Mouse (Mus musculus): ENCODE measurements around the gene Akap13. TPM values are rescaled to one million over a fixed set of nuclear protein-coding genes. Genes with fewer than 3 reads are reported as not detected.

The Akap13 gene
- polyA plus RNA-seq, 1 experiment from 2014 or later = 12.0 TPM

DNA sequence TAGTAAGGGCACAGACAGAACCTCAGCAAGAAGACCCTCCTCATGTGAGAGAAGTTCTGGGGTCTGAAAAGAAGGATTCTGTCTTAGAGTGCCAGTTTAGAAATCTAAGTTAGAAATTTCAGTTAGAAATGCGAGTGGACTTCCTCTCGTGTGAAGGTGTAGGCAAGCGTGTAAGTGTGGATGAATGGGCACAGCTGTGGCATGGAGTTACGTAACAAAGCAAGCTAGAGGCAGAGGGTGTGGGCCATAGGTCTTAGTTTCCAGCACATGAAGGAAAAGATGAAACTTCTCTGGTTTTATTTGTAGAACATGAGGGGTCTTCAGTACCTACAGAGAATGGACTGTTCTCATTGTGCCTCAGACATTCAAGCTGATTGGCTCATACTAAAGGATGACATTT, 112.9 kb downstream of the Akap13 start:
- no peaks in the 10 kb centered on the region for H3K4me1 ChIP-seq (replicated peaks; ENCODE audit: control insufficient read depth, insufficient read depth, low read length)
- 82% methylated on average over 4 of the region's 4 CpGs for WGBS
- H3K27me3 ChIP-seq (replicated peaks; ENCODE audit: control insufficient read depth, insufficient read depth, low read length) = no peaks in the 10 kb centered on the region
- H3K4me2 ChIP-seq (ENCODE audit: low read length) = no peak overlapping the region
- no peaks in the 10 kb centered on the region for H3K36me3 ChIP-seq (ENCODE audit: control insufficient read depth, insufficient read depth)
- no peak overlapping the region for H3K4me3 ChIP-seq (replicated peaks; ENCODE audit: low read length)
- H3K27ac ChIP-seq (ENCODE audit: low read length) = no peak overlapping the region
- H3K9ac ChIP-seq (replicated peaks; ENCODE audit: low read depth, low read length) = no peak overlapping the region
- no peak for ATAC-seq
- no peaks in the 10 kb centered on the region for H3K9me3 ChIP-seq (ENCODE audit: control insufficient read depth, low read length)

DNA sequence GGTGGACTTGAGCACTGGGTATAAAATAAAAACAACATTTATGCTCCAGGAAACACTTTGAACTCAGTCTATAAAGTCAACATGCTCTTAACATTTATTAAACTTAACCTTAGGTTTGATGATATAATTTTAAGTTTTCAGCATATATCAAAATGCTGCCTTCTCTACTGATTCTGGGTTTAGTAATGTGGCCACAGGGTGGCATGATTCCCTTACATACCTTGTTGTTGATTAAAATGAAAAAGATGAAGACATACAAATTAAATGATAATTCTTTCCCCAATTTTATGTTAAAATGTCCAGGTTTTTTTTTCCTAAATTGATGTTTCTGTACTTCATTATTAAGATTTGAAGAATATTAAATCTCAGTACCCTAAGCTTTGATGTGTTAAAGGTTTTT, 113.5 kb downstream of the Akap13 start:
- Histone ChIP-seq H3K9me3 (ENCODE audit: control insufficient read depth, low read length) (no peaks in the 10 kb centered on the region), H3K27me3 (replicated peaks; ENCODE audit: control insufficient read depth, insufficient read depth, low read length) (no peaks in the 10 kb centered on the region), H3K4me2 (ENCODE audit: low read length) (no peak overlapping the region), H3K27ac (ENCODE audit: low read length) (no peak overlapping the region), H3K4me3 (replicated peaks; ENCODE audit: low read length) (no peak overlapping the region), H3K9ac (replicated peaks; ENCODE audit: low read depth, low read length) (no peak overlapping the region), H3K36me3 (ENCODE audit: control insufficient read depth, insufficient read depth) (no peaks in the 10 kb centered on the region), H3K4me1 (replicated peaks; ENCODE audit: control insufficient read depth, insufficient read depth, low read length) (no peaks in the 10 kb centered on the region)
- ATAC-seq = no peak

DNA sequence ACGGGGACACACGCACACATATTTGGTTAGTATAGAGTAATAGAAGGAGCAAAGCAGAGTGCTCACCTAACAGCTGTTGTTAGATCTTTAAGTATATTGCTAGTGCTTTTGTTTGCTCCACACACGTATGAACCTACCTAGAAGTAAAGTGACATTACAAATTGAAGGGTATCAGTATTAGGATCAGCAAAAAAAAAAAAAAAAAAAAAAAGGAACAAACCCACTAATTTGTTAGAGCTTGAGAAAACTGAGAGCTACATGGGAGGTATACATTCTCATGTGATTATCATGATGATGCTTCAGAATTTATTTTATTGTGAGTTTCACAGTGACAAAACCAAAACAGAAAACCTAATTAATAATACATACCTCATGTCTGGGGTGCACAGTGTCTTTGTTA, 114.9 kb downstream of the Akap13 start:
- Histone ChIP-seq H3K4me3 (replicated peaks; ENCODE audit: low read length) (no peak overlapping the region), H3K4me1 (replicated peaks; ENCODE audit: control insufficient read depth, insufficient read depth, low read length) (no peaks in the 10 kb centered on the region), H3K9me3 (ENCODE audit: control insufficient read depth, low read length) (no peaks in the 10 kb centered on the region), H3K27ac (ENCODE audit: low read length) (no peak overlapping the region), H3K27me3 (replicated peaks; ENCODE audit: control insufficient read depth, insufficient read depth, low read length) (no peaks in the 10 kb centered on the region), H3K4me2 (ENCODE audit: low read length) (no peak overlapping the region), H3K9ac (replicated peaks; ENCODE audit: low read depth, low read length) (no peak overlapping the region), H3K36me3 (ENCODE audit: control insufficient read depth, insufficient read depth) (no peaks in the 10 kb centered on the region)
- 90% methylated on average over 3 of the region's 3 CpGs for WGBS
- no peak for ATAC-seq

DNA sequence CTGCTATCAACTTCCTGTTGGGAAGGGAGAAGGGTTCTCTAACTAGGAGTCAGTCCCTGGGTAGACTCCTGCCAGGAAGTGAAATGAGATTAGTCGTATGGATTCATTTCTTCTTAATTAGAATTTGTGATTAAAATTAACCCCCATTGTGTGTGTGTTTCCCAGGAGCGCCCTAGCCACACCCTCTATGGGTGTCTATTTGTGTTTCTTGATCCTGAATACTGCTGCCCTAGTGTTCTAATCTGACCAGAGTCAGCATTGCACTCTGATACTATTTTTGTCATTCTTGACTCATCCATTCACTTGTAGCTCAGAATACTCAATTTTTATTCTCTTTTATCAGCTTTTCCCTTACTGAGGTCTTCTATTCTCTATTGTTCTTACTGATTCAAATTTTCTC, 115.7 kb downstream of the Akap13 start:
- no peak overlapping the region for H3K9ac ChIP-seq (replicated peaks; ENCODE audit: low read depth, low read length)
- H3K27ac ChIP-seq (ENCODE audit: low read length) = no peak overlapping the region
- H3K27me3 ChIP-seq (replicated peaks; ENCODE audit: control insufficient read depth, insufficient read depth, low read length) = no peaks in the 10 kb centered on the region
- H3K4me2 ChIP-seq (ENCODE audit: low read length) = no peak overlapping the region
- H3K9me3 ChIP-seq (ENCODE audit: control insufficient read depth, low read length) = no peaks in the 10 kb centered on the region
- no peaks in the 10 kb centered on the region for H3K4me1 ChIP-seq (replicated peaks; ENCODE audit: control insufficient read depth, insufficient read depth, low read length)
- no peaks in the 10 kb centered on the region for H3K36me3 ChIP-seq (ENCODE audit: control insufficient read depth, insufficient read depth)
- ATAC-seq = no peak
- H3K4me3 ChIP-seq (replicated peaks; ENCODE audit: low read length) = no peak overlapping the region
- WGBS = 58% methylated on average over 2 of the region's 2 CpGs

DNA sequence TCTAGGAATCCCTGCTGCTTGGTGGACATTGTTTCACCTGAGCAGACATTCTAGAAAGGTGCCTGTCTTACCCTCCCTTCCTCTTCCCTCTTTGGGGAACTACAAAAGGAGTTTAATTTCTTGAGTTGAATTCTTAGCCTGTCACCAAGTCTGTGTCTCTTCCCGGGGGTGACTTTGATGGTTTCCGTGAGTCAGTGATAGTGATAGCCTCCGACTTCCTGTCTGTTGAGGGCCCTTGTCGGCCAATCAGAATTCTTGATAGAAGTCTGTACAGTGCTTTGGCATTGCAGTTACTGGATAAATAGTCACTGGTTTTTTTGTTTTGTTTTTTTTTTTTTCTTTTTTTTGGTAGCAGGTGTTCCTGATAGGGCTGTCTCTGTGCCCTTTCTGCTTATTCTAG, 116.8 kb downstream of the Akap13 start:
- H3K4me1 ChIP-seq (replicated peaks; ENCODE audit: control insufficient read depth, insufficient read depth, low read length) = no peaks in the 10 kb centered on the region
- H3K36me3 ChIP-seq (ENCODE audit: control insufficient read depth, insufficient read depth) = no peaks in the 10 kb centered on the region
- WGBS = 86% methylated on average over 4 of the region's 4 CpGs
- no peak overlapping the region for H3K4me3 ChIP-seq (replicated peaks; ENCODE audit: low read length)
- ATAC-seq = no peak
- no peaks in the 10 kb centered on the region for H3K27me3 ChIP-seq (replicated peaks; ENCODE audit: control insufficient read depth, insufficient read depth, low read length)
- no peak overlapping the region for H3K9ac ChIP-seq (replicated peaks; ENCODE audit: low read depth, low read length)
- H3K9me3 ChIP-seq (ENCODE audit: control insufficient read depth, low read length) = no peaks in the 10 kb centered on the region
- H3K4me2 ChIP-seq (ENCODE audit: low read length) = no peak overlapping the region
- no peak overlapping the region for H3K27ac ChIP-seq (ENCODE audit: low read length)

DNA sequence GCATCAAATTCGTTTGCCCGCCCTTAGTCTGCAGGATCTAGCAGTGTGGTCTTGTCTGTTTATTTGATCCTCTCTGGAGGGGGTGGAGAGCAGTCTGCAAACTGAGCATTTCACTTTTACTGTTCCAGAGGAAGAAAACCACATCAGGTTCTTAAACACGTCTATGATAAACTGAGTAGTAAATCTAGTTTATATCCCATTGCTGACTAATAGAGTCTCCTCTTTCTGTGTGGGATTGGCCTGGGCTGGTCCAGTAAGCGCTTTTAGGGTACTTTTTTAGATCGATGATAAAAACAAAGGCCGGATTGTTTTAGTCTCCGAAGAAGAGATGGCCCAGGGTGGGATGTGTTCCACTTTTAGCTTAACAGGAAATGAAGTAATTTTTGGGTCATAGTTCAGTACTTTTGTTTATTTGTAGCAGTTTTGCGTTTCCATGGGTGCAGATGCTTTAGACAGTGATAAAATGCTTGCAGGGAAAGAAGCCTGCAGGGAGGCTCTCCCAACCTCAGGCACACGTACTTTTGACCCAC, 119.9 kb downstream of the Akap13 start:
- Histone ChIP-seq H3K4me1 (replicated peaks; ENCODE audit: control insufficient read depth, insufficient read depth, low read length) (no peaks in the 10 kb centered on the region), H3K27me3 (replicated peaks; ENCODE audit: control insufficient read depth, insufficient read depth, low read length) (no peaks in the 10 kb centered on the region), H3K27ac (ENCODE audit: low read length) (no peak overlapping the region), H3K4me3 (replicated peaks; ENCODE audit: low read length) (no peak overlapping the region), H3K36me3 (ENCODE audit: control insufficient read depth, insufficient read depth) (no peaks in the 10 kb centered on the region), H3K4me2 (ENCODE audit: low read length) (no peak overlapping the region), H3K9ac (replicated peaks; ENCODE audit: low read depth, low read length) (no peak overlapping the region), H3K9me3 (ENCODE audit: control insufficient read depth, low read length) (no peaks in the 10 kb centered on the region)
- 62% methylated on average over 9 of the region's 9 CpGs for WGBS
- no peak for ATAC-seq

DNA sequence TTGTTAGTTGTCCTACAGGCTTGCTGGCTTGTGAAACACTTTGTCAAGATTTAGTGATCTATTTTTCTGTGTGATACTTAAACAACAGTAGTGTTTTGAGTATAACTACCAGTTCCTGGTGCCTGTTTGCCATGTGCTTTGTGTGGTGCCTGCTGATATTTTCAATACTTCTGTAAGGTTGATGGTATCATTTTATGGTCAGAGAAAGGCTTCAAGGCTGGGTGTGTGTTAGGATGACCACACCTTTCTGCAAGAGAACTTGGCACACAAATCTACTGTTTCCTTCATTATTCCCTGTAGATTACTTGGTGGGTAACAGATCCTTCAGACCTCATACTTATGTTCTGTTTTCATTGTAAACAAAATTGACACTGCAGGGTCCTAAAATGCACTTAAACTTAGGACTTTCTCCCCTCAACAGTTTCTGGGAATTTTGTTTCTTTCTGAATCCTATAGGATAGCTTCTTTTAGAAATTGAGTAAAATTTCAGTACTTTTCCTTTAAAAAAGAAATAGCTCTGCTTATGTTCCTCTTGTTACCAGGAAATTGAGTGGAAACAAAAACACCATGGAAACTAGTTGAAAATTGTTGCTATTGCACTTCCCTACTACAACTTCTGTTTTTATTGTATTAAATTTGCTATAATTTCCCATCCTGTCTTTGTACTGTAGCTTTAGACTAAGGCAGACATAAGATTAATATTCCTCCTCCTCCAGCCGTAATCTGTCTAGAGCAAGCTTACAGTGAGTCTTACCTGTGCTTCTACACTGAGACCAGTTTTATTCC, 120.7 kb downstream of the Akap13 start:
- H3K4me3 ChIP-seq (replicated peaks; ENCODE audit: low read length) = no peak overlapping the region
- H3K4me1 ChIP-seq (replicated peaks; ENCODE audit: control insufficient read depth, insufficient read depth, low read length) = no peaks in the 10 kb centered on the region
- H3K27me3 ChIP-seq (replicated peaks; ENCODE audit: control insufficient read depth, insufficient read depth, low read length) = no peaks in the 10 kb centered on the region
- no peak for ATAC-seq
- H3K36me3 ChIP-seq (ENCODE audit: control insufficient read depth, insufficient read depth) = no peaks in the 10 kb centered on the region
- no peak overlapping the region for H3K27ac ChIP-seq (ENCODE audit: low read length)
- no peak overlapping the region for H3K4me2 ChIP-seq (ENCODE audit: low read length)
- H3K9ac ChIP-seq (replicated peaks; ENCODE audit: low read depth, low read length) = no peak overlapping the region
- 97% methylated on average over 1 of the region's 1 CpGs for WGBS
- no peaks in the 10 kb centered on the region for H3K9me3 ChIP-seq (ENCODE audit: control insufficient read depth, low read length)

DNA sequence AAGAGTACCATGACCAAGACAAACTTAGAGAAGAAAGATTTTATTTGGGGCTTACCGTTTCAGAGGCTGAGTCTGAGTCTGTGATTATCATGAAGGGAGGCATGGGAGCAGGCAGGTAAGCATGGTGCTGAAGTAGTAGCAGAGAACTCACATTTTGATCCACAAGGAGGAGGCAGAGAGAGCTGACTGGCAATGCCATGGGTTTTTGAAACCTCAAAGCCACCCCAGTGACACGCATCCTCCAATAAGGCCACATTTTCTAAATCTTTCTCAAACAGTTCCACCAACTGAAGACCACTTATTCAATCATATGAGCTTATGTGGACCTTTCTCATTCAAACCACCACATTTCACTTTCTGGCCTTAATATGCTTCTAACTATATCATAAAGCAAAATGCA, 121.5 kb downstream of the Akap13 start:
- no peaks in the 10 kb centered on the region for H3K27me3 ChIP-seq (replicated peaks; ENCODE audit: control insufficient read depth, insufficient read depth, low read length)
- H3K27ac ChIP-seq (ENCODE audit: low read length) = no peak overlapping the region
- no peak overlapping the region for H3K4me3 ChIP-seq (replicated peaks; ENCODE audit: low read length)
- no peaks in the 10 kb centered on the region for H3K36me3 ChIP-seq (ENCODE audit: control insufficient read depth, insufficient read depth)
- no peaks in the 10 kb centered on the region for H3K4me1 ChIP-seq (replicated peaks; ENCODE audit: control insufficient read depth, insufficient read depth, low read length)
- no peak overlapping the region for H3K9ac ChIP-seq (replicated peaks; ENCODE audit: low read depth, low read length)
- no peaks in the 10 kb centered on the region for H3K9me3 ChIP-seq (ENCODE audit: control insufficient read depth, low read length)
- no peak overlapping the region for H3K4me2 ChIP-seq (ENCODE audit: low read length)
- 94% methylated on average over 2 of the region's 2 CpGs for WGBS
- no peak for ATAC-seq

DNA sequence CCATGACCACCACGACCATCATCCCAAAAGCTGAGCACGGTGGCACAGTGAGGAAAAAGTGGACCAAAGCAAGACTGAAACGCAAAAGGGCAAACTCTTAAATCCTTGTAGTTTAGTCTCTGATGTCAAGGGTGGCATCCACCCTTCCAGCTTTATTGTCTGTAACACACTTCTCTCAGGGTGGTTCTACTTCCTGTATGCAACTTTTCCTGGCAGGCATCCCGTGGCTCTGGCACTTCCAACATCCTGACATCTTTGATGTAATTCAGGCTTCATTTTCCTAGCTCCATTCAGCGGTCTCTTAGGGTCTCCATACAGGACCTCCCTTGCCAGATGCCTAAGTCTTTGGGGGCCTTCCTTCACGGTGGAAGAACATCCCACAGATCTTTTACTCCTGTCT, 122.0 kb downstream of the Akap13 start:
- no peak overlapping the region for H3K27ac ChIP-seq (ENCODE audit: low read length)
- H3K4me2 ChIP-seq (ENCODE audit: low read length) = no peak overlapping the region
- ATAC-seq = no peak
- H3K4me3 ChIP-seq (replicated peaks; ENCODE audit: low read length) = no peak overlapping the region
- H3K36me3 ChIP-seq (ENCODE audit: control insufficient read depth, insufficient read depth) = no peaks in the 10 kb centered on the region
- H3K4me1 ChIP-seq (replicated peaks; ENCODE audit: control insufficient read depth, insufficient read depth, low read length) = no peaks in the 10 kb centered on the region
- 86% methylated on average over 6 of the region's 6 CpGs for WGBS
- H3K27me3 ChIP-seq (replicated peaks; ENCODE audit: control insufficient read depth, insufficient read depth, low read length) = no peaks in the 10 kb centered on the region
- no peaks in the 10 kb centered on the region for H3K9me3 ChIP-seq (ENCODE audit: control insufficient read depth, low read length)
- H3K9ac ChIP-seq (replicated peaks; ENCODE audit: low read depth, low read length) = no peak overlapping the region

DNA sequence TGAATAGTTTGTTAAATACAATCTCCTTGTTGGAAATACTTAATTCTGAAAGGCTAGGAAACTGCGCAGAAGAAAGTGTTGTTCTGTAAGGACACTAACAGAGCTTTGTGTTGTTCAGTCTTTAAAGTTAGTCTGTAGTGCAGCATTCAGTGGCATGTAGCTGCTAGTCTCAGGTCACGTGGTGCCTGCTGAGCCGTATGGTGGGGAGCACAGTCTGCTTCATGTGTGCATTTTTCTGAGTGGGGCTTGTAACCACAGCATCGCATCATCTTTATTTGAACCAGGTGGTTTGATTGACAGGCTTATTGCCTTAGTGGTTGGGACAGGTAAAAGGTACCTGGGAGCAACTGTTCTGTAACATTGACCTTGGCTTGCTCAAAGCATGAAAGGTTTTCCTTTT, 123.3 kb downstream of the Akap13 start:
- Histone ChIP-seq H3K36me3 (ENCODE audit: control insufficient read depth, insufficient read depth) (no peaks in the 10 kb centered on the region), H3K27me3 (replicated peaks; ENCODE audit: control insufficient read depth, insufficient read depth, low read length) (no peaks in the 10 kb centered on the region), H3K4me2 (ENCODE audit: low read length) (no peak overlapping the region), H3K9ac (replicated peaks; ENCODE audit: low read depth, low read length) (no peak overlapping the region), H3K27ac (ENCODE audit: low read length) (no peak overlapping the region), H3K4me1 (replicated peaks; ENCODE audit: control insufficient read depth, insufficient read depth, low read length) (no peaks in the 10 kb centered on the region), H3K9me3 (ENCODE audit: control insufficient read depth, low read length) (no peaks in the 10 kb centered on the region), H3K4me3 (replicated peaks; ENCODE audit: low read length) (no peak overlapping the region)
- ATAC-seq = no peak
- 94% methylated on average over 4 of the region's 4 CpGs for WGBS
